Mouse (Mus musculus): ENCODE results near the gene Mtcl1. TPM values are rescaled to one million over a fixed set of nuclear protein-coding genes. Genes with fewer than 3 reads are reported as not detected.

The Mtcl1 gene
- polyA plus RNA-seq, 1 experiment from 2014 or later, result 17.5 TPM

GRCm38 (mm10) chr17:66322646-66323255 lies 126.8 kb downstream of the Mtcl1 start:
- DNase-seq (ENCODE audit: low spot score) (no peak), ATAC-seq (no peak)
- Histone ChIP-seq H3K27me3 (replicated peaks; ENCODE audit: control insufficient read depth, insufficient read depth, low read length) (no peaks in the 10 kb centered on the region), H3K4me1 (ENCODE audit: control insufficient read depth, insufficient read depth, low read length) (peaks cover 2% of the 10 kb centered on the region; the same call in 1 of the 2 replicates), H3K9me3 (replicated peaks; ENCODE audit: control insufficient read depth, low read length) (no peaks in the 10 kb centered on the region), H3K4me3 (ENCODE audit: low read depth, low read length) (no peak overlapping the region), H3K36me3 (ENCODE audit: control insufficient read depth, insufficient read depth, low read length) (no peaks in the 10 kb centered on the region), H3K27ac (ENCODE audit: low read depth, low read length) (no peak overlapping the region), H3K9ac (ENCODE audit: low read length) (no peak overlapping the region), H3K4me2 (ENCODE audit: low read length) (no peak overlapping the region)
- WGBS, result 79% methylated on average over 15 of the region's 15 CpGs

GRCm38 (mm10) chr17:66321933-66322332 lies 127.6 kb downstream of the Mtcl1 start:
- no peaks in the 10 kb centered on the region for H3K36me3 ChIP-seq (ENCODE audit: control insufficient read depth, insufficient read depth, low read length)
- no peak overlapping the region for H3K9ac ChIP-seq (ENCODE audit: low read length)
- DNase-seq (ENCODE audit: low spot score), result no peak
- H3K27ac ChIP-seq (ENCODE audit: low read depth, low read length), result no peak overlapping the region
- peaks cover 2% of the 10 kb centered on the region; the same call in 1 of the 2 replicates for H3K4me1 ChIP-seq (ENCODE audit: control insufficient read depth, insufficient read depth, low read length)
- H3K27me3 ChIP-seq (replicated peaks; ENCODE audit: control insufficient read depth, insufficient read depth, low read length), result no peaks in the 10 kb centered on the region
- WGBS, result 83% methylated on average over 14 of the region's 14 CpGs
- no peaks in the 10 kb centered on the region for H3K9me3 ChIP-seq (replicated peaks; ENCODE audit: control insufficient read depth, low read length)
- H3K4me3 ChIP-seq (ENCODE audit: low read depth, low read length), result no peak overlapping the region
- H3K4me2 ChIP-seq (ENCODE audit: low read length), result no peak overlapping the region
- no peak for ATAC-seq

- Histone ChIP-seq H3K36me3 (ENCODE audit: control insufficient read depth, insufficient read depth, low read length) (no peaks in the 10 kb centered on the region), H3K9me3 (replicated peaks; ENCODE audit: control insufficient read depth, low read length) (no peaks in the 10 kb centered on the region), H3K4me2 (ENCODE audit: low read length) (no peak overlapping the region), H3K9ac (ENCODE audit: low read length) (no peak overlapping the region), H3K4me1 (ENCODE audit: control insufficient read depth, insufficient read depth, low read length) (peaks cover 2% of the 10 kb centered on the region; the same call in 1 of the 2 replicates), H3K27me3 (replicated peaks; ENCODE audit: control insufficient read depth, insufficient read depth, low read length) (no peaks in the 10 kb centered on the region), H3K4me3 (ENCODE audit: low read depth, low read length) (no peak overlapping the region), H3K27ac (ENCODE audit: low read depth, low read length) (no peak overlapping the region)
- ATAC-seq (no peak), DNase-seq (ENCODE audit: low spot score) (peak; percentile 35)
- 76% methylated on average over 20 of the region's 20 CpGs for WGBS
These were observed 128.7 kb downstream of the Mtcl1 start for GRCm38 (mm10) chr17:66320716-66321372.

GRCm38 (mm10) chr17:66318031-66318430 lies 131.5 kb downstream of the Mtcl1 start:
- Histone ChIP-seq H3K4me1 (ENCODE audit: control insufficient read depth, insufficient read depth, low read length) (no peaks in the 10 kb centered on the region; the same call in 1 of the 2 replicates), H3K27me3 (replicated peaks; ENCODE audit: control insufficient read depth, insufficient read depth, low read length) (no peaks in the 10 kb centered on the region), H3K9ac (ENCODE audit: low read length) (no peak overlapping the region), H3K9me3 (replicated peaks; ENCODE audit: control insufficient read depth, low read length) (no peaks in the 10 kb centered on the region), H3K4me2 (ENCODE audit: low read length) (no peak overlapping the region), H3K4me3 (ENCODE audit: low read depth, low read length) (no peak overlapping the region), H3K36me3 (ENCODE audit: control insufficient read depth, insufficient read depth, low read length) (no peaks in the 10 kb centered on the region), H3K27ac (ENCODE audit: low read depth, low read length) (no peak overlapping the region)
- ATAC-seq (no peak), DNase-seq (ENCODE audit: low spot score) (no peak)
- WGBS, result 78% methylated on average over 3 of the region's 3 CpGs

GRCm38 (mm10) chr17:66317576-66317975 lies 132.0 kb downstream of the Mtcl1 start:
- Histone ChIP-seq H3K9ac (ENCODE audit: low read length) (no peak overlapping the region), H3K4me3 (ENCODE audit: low read depth, low read length) (no peak overlapping the region), H3K4me2 (ENCODE audit: low read length) (no peak overlapping the region), H3K36me3 (ENCODE audit: control insufficient read depth, insufficient read depth, low read length) (no peaks in the 10 kb centered on the region), H3K27ac (ENCODE audit: low read depth, low read length) (no peak overlapping the region), H3K9me3 (replicated peaks; ENCODE audit: control insufficient read depth, low read length) (no peaks in the 10 kb centered on the region), H3K4me1 (ENCODE audit: control insufficient read depth, insufficient read depth, low read length) (no peaks in the 10 kb centered on the region; the same call in 1 of the 2 replicates), H3K27me3 (replicated peaks; ENCODE audit: control insufficient read depth, insufficient read depth, low read length) (no peaks in the 10 kb centered on the region)
- ATAC-seq, result no peak
- DNase-seq (ENCODE audit: low spot score), result no peak
- 88% methylated on average over 4 of the region's 4 CpGs for WGBS

- no peaks in the 10 kb centered on the region for H3K27me3 ChIP-seq (replicated peaks; ENCODE audit: control insufficient read depth, insufficient read depth, low read length)
- no peak overlapping the region for H3K4me2 ChIP-seq (ENCODE audit: low read length)
- H3K9ac ChIP-seq (ENCODE audit: low read length), result no peak overlapping the region
- no peak overlapping the region for H3K4me3 ChIP-seq (ENCODE audit: low read depth, low read length)
- 83% methylated on average over 5 of the region's 5 CpGs for WGBS
- no peaks in the 10 kb centered on the region for H3K9me3 ChIP-seq (replicated peaks; ENCODE audit: control insufficient read depth, low read length)
- H3K27ac ChIP-seq (ENCODE audit: low read depth, low read length), result no peak overlapping the region
- ATAC-seq (no peak), DNase-seq (ENCODE audit: low spot score) (no peak)
- no peaks in the 10 kb centered on the region; the same call in 1 of the 2 replicates for H3K4me1 ChIP-seq (ENCODE audit: control insufficient read depth, insufficient read depth, low read length)
- H3K36me3 ChIP-seq (ENCODE audit: control insufficient read depth, insufficient read depth, low read length), result no peaks in the 10 kb centered on the region
These were observed 132.4 kb downstream of the Mtcl1 start for GRCm38 (mm10) chr17:66317156-66317555.

GRCm38 (mm10) chr17:66315451-66315850 lies 134.1 kb downstream of the Mtcl1 start:
- Histone ChIP-seq H3K4me1 (ENCODE audit: control insufficient read depth, insufficient read depth, low read length) (no peaks in the 10 kb centered on the region), H3K4me2 (ENCODE audit: low read length) (no peak overlapping the region), H3K4me3 (ENCODE audit: low read depth, low read length) (no peak overlapping the region), H3K36me3 (ENCODE audit: control insufficient read depth, insufficient read depth, low read length) (no peaks in the 10 kb centered on the region), H3K27me3 (replicated peaks; ENCODE audit: control insufficient read depth, insufficient read depth, low read length) (no peaks in the 10 kb centered on the region), H3K9me3 (replicated peaks; ENCODE audit: control insufficient read depth, low read length) (no peaks in the 10 kb centered on the region), H3K27ac (ENCODE audit: low read depth, low read length) (no peak overlapping the region), H3K9ac (ENCODE audit: low read length) (no peak overlapping the region)
- ATAC-seq, result no peak
- WGBS, result 39% methylated on average over 10 of the region's 10 CpGs
- DNase-seq (ENCODE audit: low spot score), result no peak

GRCm38 (mm10) chr17:66314566-66315285 lies 134.8 kb downstream of the Mtcl1 start:
- DNase-seq (ENCODE audit: low spot score) (no peak), ATAC-seq (no peak)
- 70% methylated on average over 13 of the region's 13 CpGs for WGBS
- no peak overlapping the region for H3K4me3 ChIP-seq (ENCODE audit: low read depth, low read length)
- H3K9me3 ChIP-seq (replicated peaks; ENCODE audit: control insufficient read depth, low read length), result no peaks in the 10 kb centered on the region
- no peak overlapping the region for H3K27ac ChIP-seq (ENCODE audit: low read depth, low read length)
- H3K9ac ChIP-seq (ENCODE audit: low read length), result no peak overlapping the region
- no peaks in the 10 kb centered on the region for H3K36me3 ChIP-seq (ENCODE audit: control insufficient read depth, insufficient read depth, low read length)
- no peaks in the 10 kb centered on the region for H3K4me1 ChIP-seq (ENCODE audit: control insufficient read depth, insufficient read depth, low read length)
- no peaks in the 10 kb centered on the region for H3K27me3 ChIP-seq (replicated peaks; ENCODE audit: control insufficient read depth, insufficient read depth, low read length)
- H3K4me2 ChIP-seq (ENCODE audit: low read length), result no peak overlapping the region

GRCm38 (mm10) chr17:66301906-66302305 lies 147.6 kb downstream of the Mtcl1 start:
- no peak overlapping the region for H3K4me2 ChIP-seq (ENCODE audit: low read length)
- no peaks in the 10 kb centered on the region for H3K4me1 ChIP-seq (ENCODE audit: control insufficient read depth, insufficient read depth, low read length)
- no peak overlapping the region for H3K9ac ChIP-seq (ENCODE audit: low read length)
- no peaks in the 10 kb centered on the region for H3K9me3 ChIP-seq (replicated peaks; ENCODE audit: control insufficient read depth, low read length)
- 89% methylated on average over 7 of the region's 7 CpGs for WGBS
- no peak for DNase-seq (ENCODE audit: low spot score)
- ATAC-seq, result no peak
- no peaks in the 10 kb centered on the region for H3K36me3 ChIP-seq (ENCODE audit: control insufficient read depth, insufficient read depth, low read length)
- no peak overlapping the region for H3K4me3 ChIP-seq (ENCODE audit: low read depth, low read length)
- no peak overlapping the region for H3K27ac ChIP-seq (ENCODE audit: low read depth, low read length)
- no peaks in the 10 kb centered on the region for H3K27me3 ChIP-seq (replicated peaks; ENCODE audit: control insufficient read depth, insufficient read depth, low read length)
